Mouse (Mus musculus) myocyte (in vitro differentiated cells): ENCODE data around the gene Klhdc2.

Source experiments
- MAX ChIP-seq: IDR thresholded peaks from one replicate; pipeline ENCODE4 v1.6.1; 2011; ENCODE audit warnings: low read depth, mild to moderate bottlenecking, control low read depth
- MYOG ChIP-seq, 3 experiments: IDR thresholded peaks; one replicate each; pipeline ENCODE4 v1.6.1; 2011; ENCODE audit warnings: control low read depth in 2 of 3, low read depth in 2 of 3, mild to moderate bottlenecking in 2 of 3; ENCODE audit not compliant: insufficient read length in 2 of 3, control insufficient read depth in 1 of 3, insufficient read depth in 1 of 3
- POLR2A ChIP-seq: IDR thresholded peaks from one replicate; pipeline ENCODE4 v1.6.1; 2011; ENCODE audit warnings: low read depth, mild to moderate bottlenecking, control low read depth, moderate library complexity; ENCODE audit not compliant: insufficient read length
- POLR2AphosphoS2 ChIP-seq: IDR thresholded peaks from one replicate; pipeline ENCODE4 v1.6.1; 2011; ENCODE audit warnings: low read depth, control low read depth; ENCODE audit not compliant: insufficient read length
- SRF ChIP-seq: IDR thresholded peaks from one replicate; pipeline ENCODE4 v1.6.1; 2011; ENCODE audit warnings: low read depth; ENCODE audit not compliant: control insufficient read depth, insufficient read length
- TCF12 ChIP-seq: IDR thresholded peaks from one replicate; pipeline ENCODE4 v1.6.1; 2011; ENCODE audit warnings: mild to moderate bottlenecking, control low read depth; ENCODE audit not compliant: poor library complexity, insufficient read depth, severe bottlenecking

- no peak for TF ChIP-seq MYOG (IDR thresholded peaks at IDR 0.05; ENCODE audit: control insufficient read depth in 1 of 3, insufficient read depth in 1 of 3, insufficient read length in 2 of 3, low read depth in 2 of 3)
- no peak for TF ChIP-seq POLR2AphosphoS2
- no peak for TF ChIP-seq POLR2A
- no peak for TF ChIP-seq TCF12
- no peak for TF ChIP-seq SRF
- no peak for TF ChIP-seq MAX
These were observed 53.4 kb downstream of the Klhdc2 start for GRCm38 (mm10) chr12:69349928-69350327.
